In genomic region chr14:122872612-122873011, GRCm38 (mm10) we compare ENCODE assay signal across 16 mouse cellular contexts.
"Had no signal": no experiment of that assay in that cellular context is flagged by ENCODE, and none has a peak within 500 bp of the region (broad histone marks: within the 10 kb centered on the region; RNA-seq: fewer than 3 reads in every experiment).

No protein-coding gene starts in this region.

- H3K27ac ChIP-seq: midbrain, embryonic 10.5 days; midbrain, embryonic 12.5 days; neural tube, embryonic 13.5 days; neural tube, embryonic 15.5 days had no signal

- DNase-seq: lung, embryonic 14.5 days; lung, postnatal 10 days; lung, postnatal 4 days; right cerebral cortex, adult 18-20 months; right cerebral cortex, postnatal 25 days; right cerebral cortex, postnatal 4 days; spleen, adult 18-20 months; thymus, adult 18-20 months; thymus, postnatal 14 days; thymus, postnatal 36 days had no signal

- H3K4me2 ChIP-seq: lung, embryonic 14.5 days; midbrain, embryonic 12.5 days; neural tube, embryonic 13.5 days; neural tube, embryonic 15.5 days had no signal

- ATAC-seq: midbrain, embryonic 16.5 days had no signal

- H3K36me3 ChIP-seq: midbrain, embryonic 10.5 days; midbrain, embryonic 12.5 days; neural tube, embryonic 13.5 days; neural tube, embryonic 15.5 days had no signal

- H3K9me3 ChIP-seq: midbrain, embryonic 10.5 days; midbrain, embryonic 12.5 days; neural tube, embryonic 13.5 days; neural tube, embryonic 15.5 days had no signal

- H3K4me3 ChIP-seq: midbrain, embryonic 10.5 days; midbrain, embryonic 12.5 days; myocyte; neural tube, embryonic 13.5 days; neural tube, embryonic 15.5 days had no signal

- H3K9ac ChIP-seq: lung, embryonic 14.5 days; midbrain, embryonic 12.5 days; neural tube, embryonic 13.5 days; neural tube, embryonic 15.5 days had no signal
